Mouse (Mus musculus) midbrain, embryonic 16.5 days (tissue): ENCODE data around the gene Hdac7. TPM values are rescaled to one million over a fixed set of nuclear protein-coding genes. Genes with fewer than 3 reads are reported as not detected.

Experiments
- ATAC-seq: fragments of 200-750 bp; cut with Nextera tagmentation; 2 replicates; pipeline ENCODE4 v1.8.0; 2017; ENCODE audit warnings: moderate TSS enrichment
- H3K27ac ChIP-seq: fragments of 300-500 bp; sonication (generic); 2 replicates; pipeline ENCODE4 v1.5.1; 2014; ENCODE audit warnings: mild to moderate bottlenecking, low read length, mixed read lengths
- H3K27me3 ChIP-seq: fragments of 300-500 bp; sonication (generic); 2 replicates; pipeline ENCODE4 v1.6.1; 2014; ENCODE audit warnings: low read depth, low read length, mixed read lengths; ENCODE audit not compliant: control insufficient read depth, insufficient read depth
- H3K36me3 ChIP-seq: fragments of 300-500 bp; sonication (generic); 2 replicates; pipeline ENCODE4 v1.6.1; 2014; ENCODE audit warnings: mild to moderate bottlenecking, low read length, moderate library complexity, mixed read lengths; ENCODE audit not compliant: control insufficient read depth, insufficient read depth
- H3K4me1 ChIP-seq: fragments of 300-500 bp; sonication (generic); 2 replicates; pipeline ENCODE4 v1.6.1; 2014; ENCODE audit warnings: mild to moderate bottlenecking, low read length, mixed read lengths; ENCODE audit not compliant: control insufficient read depth, insufficient read depth
- H3K4me2 ChIP-seq: fragments of 300-500 bp; sonication (generic); 2 replicates; pipeline ENCODE4 v1.6.1; 2014; ENCODE audit warnings: mild to moderate bottlenecking, low read length, mixed read lengths
- H3K4me3 ChIP-seq: fragments of 300-500 bp; sonication (generic); 2 replicates; pipeline ENCODE4 v1.5.1; 2014; ENCODE audit warnings: low read depth, mild to moderate bottlenecking, low read length, moderate library complexity, mixed read lengths
- H3K9ac ChIP-seq: fragments of 300-500 bp; sonication (generic); 2 replicates; pipeline ENCODE4 v1.6.1; 2014; ENCODE audit warnings: low read depth, low read length, mixed read lengths
- H3K9me3 ChIP-seq: fragments of 300-500 bp; sonication (generic); replicated peaks from 2 replicates; pipeline ENCODE4 v1.6.1; 2014; ENCODE audit warnings: mild to moderate bottlenecking, low read length, mixed read lengths; ENCODE audit not compliant: control insufficient read depth, poor library complexity, severe bottlenecking
- WGBS: fragments of 180-500 bp; shearing (Covaris S2); extraction: QIAGEN DNeasy Blood & Tissue Kit; methylation state at CpG from one replicate; pipeline ENCODE4 v1.1.7; 2014; 5-methylcytosine and 5-hydroxymethylcytosine counted together
- polyA plus RNA-seq: library from polyadenylated mRNA; unstranded; fragments of >200 nt; fragmentation: Nextera tagmentation; extraction: Ambion mirVana; gene quantifications from 2 replicates; pipeline ENCODE4 v1.2.1, GENCODE M21; 2015

Gene Hdac7
- polyA plus RNA-seq, 1 experiment from 2014 or later: 28.6 TPM

- no peaks in the 10 kb centered on the region for H3K9me3 ChIP-seq
- WGBS: 87% methylated on average over 10 of the region's 10 CpGs
- no peak overlapping the region for H3K4me2 ChIP-seq
- H3K27me3 ChIP-seq: peaks cover 3% of the 10 kb centered on the region; the same call in 1 of the 2 replicates
- no peak for ATAC-seq
- no peak overlapping the region for H3K9ac ChIP-seq
- no peak overlapping the region for H3K4me3 ChIP-seq
- H3K4me1 ChIP-seq: peaks cover 17% of the 10 kb centered on the region; the same call in 1 of the 2 replicates
- peaks cover 4% of the 10 kb centered on the region; the same call in 1 of the 2 replicates for H3K36me3 ChIP-seq
- no peak overlapping the region for H3K27ac ChIP-seq
Observed at GRCm38 (mm10) chr15:97786412-97787112, 57.7 kb downstream of the Hdac7 start.

GRCm38 (mm10) chr15:97785731-97786411 lies 58.4 kb downstream of the Hdac7 start:
- Histone ChIP-seq H3K4me1 (peaks cover 17% of the 10 kb centered on the region; the same call in 1 of the 2 replicates), H3K27ac (no peak overlapping the region), H3K9me3 (no peaks in the 10 kb centered on the region), H3K36me3 (peaks cover 2% of the 10 kb centered on the region; the same call in 1 of the 2 replicates), H3K27me3 (peaks cover 3% of the 10 kb centered on the region; the same call in 1 of the 2 replicates), H3K9ac (no peak overlapping the region), H3K4me3 (no peak overlapping the region), H3K4me2 (peak overlapping the region; percentile 4; the same call in 1 of the 2 replicates)
- 80% methylated on average over 9 of the region's 9 CpGs for WGBS
- ATAC-seq: no peak

- Histone ChIP-seq H3K27ac (peak overlapping the region; percentile 64), H3K4me3 (peak overlapping the region; percentile 75), H3K9me3 (no peaks in the 10 kb centered on the region), H3K36me3 (peaks cover under 1% of the 10 kb centered on the region; the same call in 1 of the 2 replicates), H3K9ac (peak overlapping the region; percentile 93), H3K4me2 (peak overlapping the region; percentile 81), H3K27me3 (peaks cover 3% of the 10 kb centered on the region; the same call in 1 of the 2 replicates), H3K4me1 (peaks cover 19% of the 10 kb centered on the region; the same call in 1 of the 2 replicates)
- WGBS: 4% methylated on average over 42 of the region's 45 CpGs
- peak; percentile 70 for ATAC-seq
Observed at GRCm38 (mm10) chr15:97784561-97785161, 59.6 kb downstream of the Hdac7 start.

- no peaks in the 10 kb centered on the region for H3K36me3 ChIP-seq
- peak; percentile 87 for ATAC-seq
- H3K4me1 ChIP-seq: peaks cover 19% of the 10 kb centered on the region; the same call in 1 of the 2 replicates
- WGBS: 4% methylated on average over 29 of the region's 39 CpGs
- H3K9ac ChIP-seq: peak overlapping the region; percentile 93
- H3K9me3 ChIP-seq: no peaks in the 10 kb centered on the region
- peak overlapping the region; percentile 75 for H3K4me3 ChIP-seq
- H3K4me2 ChIP-seq: peak overlapping the region; percentile 81
- peak overlapping the region; percentile 64 for H3K27ac ChIP-seq
- peaks cover 3% of the 10 kb centered on the region; the same call in 1 of the 2 replicates for H3K27me3 ChIP-seq
Observed at GRCm38 (mm10) chr15:97784092-97784559, 60.2 kb downstream of the Hdac7 start.

- H3K27me3 ChIP-seq: peaks cover 3% of the 10 kb centered on the region; the same call in 1 of the 2 replicates
- H3K27ac ChIP-seq: no peak overlapping the region
- H3K9ac ChIP-seq: no peak overlapping the region
- H3K4me3 ChIP-seq: no peak overlapping the region
- H3K4me1 ChIP-seq: peaks cover 19% of the 10 kb centered on the region; the same call in 1 of the 2 replicates
- no peaks in the 10 kb centered on the region for H3K9me3 ChIP-seq
- H3K4me2 ChIP-seq: no peak overlapping the region
- WGBS: 4% methylated on average over 9 of the region's 9 CpGs
- no peak for ATAC-seq
- no peaks in the 10 kb centered on the region for H3K36me3 ChIP-seq
Observed at GRCm38 (mm10) chr15:97782749-97783105, 61.6 kb downstream of the Hdac7 start.

GRCm38 (mm10) chr15:97781961-97782748 lies 62.1 kb downstream of the Hdac7 start:
- no peaks in the 10 kb centered on the region for H3K9me3 ChIP-seq
- no peak overlapping the region for H3K4me3 ChIP-seq
- 8% methylated on average over 24 of the region's 24 CpGs for WGBS
- peaks cover 3% of the 10 kb centered on the region; the same call in 1 of the 2 replicates for H3K27me3 ChIP-seq
- H3K9ac ChIP-seq: no peak overlapping the region
- peaks cover 18% of the 10 kb centered on the region; the same call in 1 of the 2 replicates for H3K4me1 ChIP-seq
- H3K27ac ChIP-seq: no peak overlapping the region
- H3K4me2 ChIP-seq: no peak overlapping the region
- no peak for ATAC-seq
- no peaks in the 10 kb centered on the region for H3K36me3 ChIP-seq

- 69% methylated on average over 12 of the region's 12 CpGs for WGBS
- Histone ChIP-seq H3K9ac (no peak overlapping the region), H3K27ac (no peak overlapping the region), H3K36me3 (no peaks in the 10 kb centered on the region), H3K27me3 (peaks cover 3% of the 10 kb centered on the region; the same call in 1 of the 2 replicates), H3K9me3 (no peaks in the 10 kb centered on the region), H3K4me3 (no peak overlapping the region), H3K4me1 (peaks cover 11% of the 10 kb centered on the region; the same call in 1 of the 2 replicates), H3K4me2 (no peak overlapping the region)
- ATAC-seq: no peak
Observed at GRCm38 (mm10) chr15:97780611-97781031, 63.7 kb downstream of the Hdac7 start.

GRCm38 (mm10) chr15:97779576-97779975 lies 64.7 kb downstream of the Hdac7 start:
- WGBS: 94% methylated on average over 1 of the region's 1 CpGs
- peaks cover 6% of the 10 kb centered on the region; the same call in 1 of the 2 replicates for H3K27me3 ChIP-seq
- H3K9ac ChIP-seq: no peak overlapping the region
- peaks cover 6% of the 10 kb centered on the region; the same call in 1 of the 2 replicates for H3K4me1 ChIP-seq
- ATAC-seq: no peak
- no peaks in the 10 kb centered on the region for H3K36me3 ChIP-seq
- H3K4me2 ChIP-seq: no peak overlapping the region
- H3K27ac ChIP-seq: no peak overlapping the region
- no peaks in the 10 kb centered on the region for H3K9me3 ChIP-seq
- no peak overlapping the region for H3K4me3 ChIP-seq
